Mouse (Mus musculus) T-helper 1 cell (primary cell): ENCODE data around the gene Fbxw19.
"Not testable (repeated sequence)": the region's sequence is repeated elsewhere in the genome, so short reads cannot be mapped to it uniquely, and the experiment has no call there.

Source experiments
- in situ Hi-C: fragments of 300-600 bp; cut with MboI, MseI; formaldehyde crosslinking; loops from one replicate; pipeline ENCODE4 v1.15.1; 2025; ENCODE audit warnings: high pct_unique_total_duplicates

Fbxw19 gene

GRCm38 (mm10) chr9:109495775-109496174, at the start of gene Fbxw19:
Gene Fbxw19 (minus strand): TSS chr9:109495875.
- in situ Hi-C loops = not testable (repeated sequence)

DNA sequence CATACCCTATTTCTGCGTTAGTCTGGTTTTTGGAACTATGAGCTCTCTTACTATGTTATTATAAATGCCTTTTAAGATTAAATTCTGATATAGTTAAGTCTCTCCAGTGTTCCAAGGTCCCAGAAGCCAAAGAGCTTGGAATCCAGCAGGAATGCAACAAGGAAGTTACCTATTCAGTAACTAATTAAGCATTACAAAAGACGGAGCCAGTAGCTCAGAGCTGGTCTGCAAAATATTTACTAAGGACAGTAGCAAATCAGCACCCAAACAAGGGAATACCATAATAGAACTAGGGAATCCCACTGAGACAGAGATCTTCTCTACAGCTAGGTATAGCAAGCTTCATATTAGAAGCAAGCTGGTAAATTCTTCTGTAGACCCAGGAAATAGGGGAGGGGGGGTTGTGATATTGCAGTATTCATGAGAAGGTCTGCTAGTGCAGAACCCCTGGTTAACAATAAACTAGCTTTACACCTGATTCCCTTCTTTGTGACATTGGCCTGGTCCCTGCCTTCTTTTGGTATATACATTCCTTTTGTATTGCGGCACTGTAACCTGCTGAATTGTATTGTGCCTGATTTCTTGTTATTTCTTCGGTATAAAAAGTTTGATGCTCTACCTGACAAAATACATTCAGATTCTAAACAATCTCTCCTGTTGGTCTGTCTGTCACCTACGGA, 27.9 kb upstream of the Fbxw19 start:
- in situ Hi-C loops = no loop called here

DNA sequence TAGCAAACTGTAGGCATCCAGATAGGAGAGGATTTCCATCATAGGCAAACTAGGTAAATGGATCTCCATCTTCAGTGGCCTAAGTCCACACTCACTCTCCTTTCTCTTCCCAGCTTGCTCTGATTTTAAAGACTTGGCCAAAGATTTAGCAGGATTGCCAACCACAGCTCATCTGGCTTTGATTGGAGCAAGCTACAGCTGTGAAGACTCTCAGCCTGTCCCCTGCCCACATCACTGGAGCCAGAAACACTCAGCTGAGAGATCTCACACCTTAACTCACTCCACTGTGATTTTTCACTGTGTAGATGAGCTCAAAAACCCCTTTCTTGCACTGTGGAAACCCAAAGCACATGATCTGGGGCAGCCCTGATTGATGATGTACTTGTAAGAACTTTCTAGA, 46.6 kb downstream of the Fbxw19 start, which contains the start of gene Fbxw16:
TSS of gene Fbxw16 (minus strand) at position 101 of the 400 bp plus-strand sequence.
- in situ Hi-C loops = no loop called here

- in situ Hi-C loops = no loop called here
These were observed 62.7 kb downstream of the Fbxw19 start for GRCm38 (mm10) chr9:109432956-109433355.
